Mouse (Mus musculus): ENCODE data around the gene Cep164. TPM values are rescaled to one million over a fixed set of nuclear protein-coding genes. Genes with fewer than 3 reads are reported as not detected.
A peak's percentile ranks its signal among the peaks of the same experiment; 100 is the strongest.
"Not testable (repeated sequence)": the region's sequence is repeated elsewhere in the genome, so short reads cannot be mapped to it uniquely, and the experiment has no call there.

Cep164 gene
- polyA plus RNA-seq, 1 experiment from 2014 or later = 19.8 TPM

GRCm38 (mm10) chr9:45851330-45851729 lies 22.8 kb upstream of the Cep164 start:
- Histone ChIP-seq H3K4me3 (ENCODE audit: low read depth, low read length) (no peak overlapping the region), H3K27me3 (ENCODE audit: control insufficient read depth, insufficient read depth, low read length) (no peaks in the 10 kb centered on the region; the same call in 1 of the 2 replicates), H3K27ac (ENCODE audit: low read depth, low read length) (no peak overlapping the region), H3K4me2 (no peak overlapping the region), H3K9ac (ENCODE audit: low read depth, low read length) (0 out of 2 replicates have a peak overlapping the region, but pooled peaks have one; percentile 22), H3K4me1 (ENCODE audit: control insufficient read depth, insufficient read depth, low read length) (peaks cover 19% of the 10 kb centered on the region), H3K9me3 (replicated peaks; ENCODE audit: control insufficient read depth, low read length) (no peaks in the 10 kb centered on the region), H3K36me3 (ENCODE audit: control insufficient read depth, insufficient read depth, low read length) (no peaks in the 10 kb centered on the region; the same call in 1 of the 2 replicates)
- no peak for ATAC-seq (replicated peaks; ENCODE audit: insufficient number of reproducible peaks, low FRiP score, low TSS enrichment)
- WGBS (ENCODE audit: insufficient replicate concordance) = 57% methylated on average over 5 of the region's 5 CpGs

DNA sequence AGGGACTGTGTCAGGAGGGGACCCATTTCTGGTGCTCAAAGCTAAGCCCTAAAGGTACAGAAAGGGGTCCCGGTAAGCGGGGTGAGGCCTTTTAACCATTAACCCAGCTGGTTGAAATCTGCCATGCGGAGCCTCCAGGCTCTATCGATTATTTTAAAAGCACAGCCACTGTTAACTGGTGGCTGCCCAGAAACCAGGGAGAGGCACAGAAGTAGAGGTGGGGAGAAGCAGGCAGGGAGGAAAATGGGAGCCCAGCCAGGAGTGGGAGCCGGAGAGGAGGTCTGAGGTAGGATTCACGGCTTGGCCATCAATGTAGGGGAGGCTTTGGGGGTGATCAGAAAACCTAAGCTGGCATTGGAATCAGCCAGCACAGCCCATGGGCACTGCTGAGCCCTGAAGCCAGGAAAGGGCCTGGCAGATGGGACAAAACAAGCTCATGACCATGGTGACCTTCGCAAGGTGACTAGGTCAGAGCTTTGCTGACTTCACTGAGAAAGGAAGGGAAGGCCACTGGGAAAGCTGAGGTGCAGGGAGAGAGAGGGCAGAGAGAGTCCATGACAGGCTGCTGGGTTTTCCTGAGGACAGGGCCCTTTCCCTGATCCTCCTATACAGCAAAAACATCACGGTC lies 22.2 kb upstream of the Cep164 start:
- 75% methylated on average over 8 of the region's 8 CpGs for WGBS (ENCODE audit: insufficient replicate concordance)

DNA sequence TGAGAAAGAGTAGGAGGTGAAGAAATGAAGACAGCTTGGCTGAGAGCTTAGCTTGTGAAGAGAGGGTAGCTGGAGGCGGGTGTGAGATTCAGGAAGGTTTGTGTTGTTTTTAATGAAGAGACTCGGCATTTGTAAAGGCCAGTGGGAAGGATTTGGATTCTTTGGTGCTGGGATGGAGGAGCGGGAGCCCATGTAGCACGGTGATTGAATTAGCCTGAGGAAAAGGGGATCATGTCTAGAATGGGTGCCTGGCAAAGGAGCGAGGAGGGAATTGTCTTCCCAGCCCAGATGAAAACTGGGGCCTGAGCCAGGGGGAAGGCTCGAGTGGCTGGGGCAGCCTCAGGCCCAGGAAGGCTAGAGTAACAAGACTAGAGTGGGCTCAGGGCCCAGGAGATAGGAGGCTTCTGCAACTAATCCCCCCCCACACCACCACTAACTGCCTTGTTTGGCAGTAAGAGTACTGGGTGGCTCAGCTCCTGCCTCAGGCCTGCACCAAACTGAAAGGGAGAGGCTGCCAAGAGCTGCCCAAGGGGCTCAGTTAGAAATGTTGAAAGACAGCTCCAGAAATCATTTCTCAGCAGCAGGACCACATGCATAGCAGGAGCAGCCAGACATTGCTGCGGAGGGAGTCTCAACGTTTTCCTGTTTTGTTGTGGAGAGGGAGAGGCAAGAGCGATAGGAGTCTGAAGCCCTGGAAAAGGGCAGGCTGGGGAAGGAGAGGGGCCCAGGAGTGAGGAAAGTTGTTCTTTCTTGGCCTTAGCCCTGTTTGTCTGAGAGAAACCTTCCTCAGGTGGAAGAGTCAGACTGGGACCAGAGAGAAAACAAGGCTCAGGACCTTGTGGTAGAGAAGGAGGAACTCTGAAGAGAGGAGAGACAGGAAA lies 21.3 kb upstream of the Cep164 start:
- Histone ChIP-seq H3K9ac (ENCODE audit: low read depth, low read length) (peak overlapping the region; percentile 39; the same call in 1 of the 2 replicates), H3K36me3 (ENCODE audit: control insufficient read depth, insufficient read depth, low read length) (no peaks in the 10 kb centered on the region; the same call in 1 of the 2 replicates), H3K4me1 (ENCODE audit: control insufficient read depth, insufficient read depth, low read length) (peaks cover 19% of the 10 kb centered on the region), H3K27me3 (ENCODE audit: control insufficient read depth, insufficient read depth, low read length) (no peaks in the 10 kb centered on the region; the same call in 1 of the 2 replicates), H3K9me3 (replicated peaks; ENCODE audit: control insufficient read depth, low read length) (no peaks in the 10 kb centered on the region), H3K27ac (ENCODE audit: low read depth, low read length) (peak overlapping the region; percentile 69), H3K4me3 (ENCODE audit: low read depth, low read length) (no peak overlapping the region), H3K4me2 (no peak overlapping the region)
- no peak for ATAC-seq (replicated peaks; ENCODE audit: insufficient number of reproducible peaks, low FRiP score, low TSS enrichment)
- 61% methylated on average over 9 of the region's 9 CpGs for WGBS (ENCODE audit: insufficient replicate concordance)

More for the DNA sequence above, 22.2 kb upstream of the Cep164 start:
- H3K36me3 ChIP-seq (ENCODE audit: control insufficient read depth, insufficient read depth, low read length) = no peaks in the 10 kb centered on the region; the same call in 1 of the 2 replicates
- no peak overlapping the region for H3K9ac ChIP-seq (ENCODE audit: low read depth, low read length)
- H3K4me1 ChIP-seq (ENCODE audit: control insufficient read depth, insufficient read depth, low read length) = peaks cover 19% of the 10 kb centered on the region
- H3K9me3 ChIP-seq (replicated peaks; ENCODE audit: control insufficient read depth, low read length) = no peaks in the 10 kb centered on the region
- no peak overlapping the region for H3K4me2 ChIP-seq
- peak overlapping the region; percentile 69 for H3K27ac ChIP-seq (ENCODE audit: low read depth, low read length)
- H3K4me3 ChIP-seq (ENCODE audit: low read depth, low read length) = no peak overlapping the region
- H3K27me3 ChIP-seq (ENCODE audit: control insufficient read depth, insufficient read depth, low read length) = no peaks in the 10 kb centered on the region; the same call in 1 of the 2 replicates
- no peak for ATAC-seq (replicated peaks; ENCODE audit: insufficient number of reproducible peaks, low FRiP score, low TSS enrichment)

DNA sequence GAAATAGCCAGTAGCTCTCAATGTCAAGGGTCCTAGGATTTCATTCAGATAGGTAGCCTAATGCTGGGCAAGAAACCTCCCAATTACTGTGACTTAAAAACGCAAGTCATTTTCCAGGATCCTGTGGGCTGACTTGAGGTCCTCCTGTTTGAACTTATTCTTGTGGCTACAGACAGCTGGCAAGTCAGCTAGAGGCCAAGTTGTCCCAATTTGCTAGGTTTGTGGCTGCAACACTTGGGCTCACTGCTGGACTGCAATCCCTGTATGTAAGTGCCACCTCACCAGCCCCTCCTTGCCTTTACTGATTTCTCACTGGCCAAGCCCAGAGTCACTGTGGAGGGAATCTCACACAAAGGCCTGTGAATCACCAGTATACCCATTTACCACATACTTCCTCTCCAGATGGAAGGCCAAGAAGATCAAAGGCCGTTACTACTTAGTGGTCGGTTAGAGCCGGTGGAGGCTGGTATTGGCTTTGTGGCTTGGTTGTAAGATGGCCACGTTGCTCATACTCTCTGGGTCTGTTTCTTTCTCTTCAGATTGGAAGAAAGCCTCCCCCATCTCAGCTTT lies 18.5 kb upstream of the Cep164 start:
- WGBS (ENCODE audit: insufficient replicate concordance) = 80% methylated on average over 5 of the region's 5 CpGs
- no peaks in the 10 kb centered on the region; the same call in 1 of the 2 replicates for H3K36me3 ChIP-seq (ENCODE audit: control insufficient read depth, insufficient read depth, low read length)

GRCm38 (mm10) chr9:45846176-45846575 lies 17.7 kb upstream of the Cep164 start:
- H3K4me1 ChIP-seq (ENCODE audit: control insufficient read depth, insufficient read depth, low read length) = peaks cover 18% of the 10 kb centered on the region
- H3K27me3 ChIP-seq (ENCODE audit: control insufficient read depth, insufficient read depth, low read length); ATAC-seq (replicated peaks; ENCODE audit: insufficient number of reproducible peaks, low FRiP score, low TSS enrichment); H3K36me3 ChIP-seq (ENCODE audit: control insufficient read depth, insufficient read depth, low read length); H3K27ac ChIP-seq (ENCODE audit: low read depth, low read length); H3K4me2 ChIP-seq; H3K9me3 ChIP-seq (replicated peaks; ENCODE audit: control insufficient read depth, low read length); H3K4me3 ChIP-seq (ENCODE audit: low read depth, low read length); H3K9ac ChIP-seq (ENCODE audit: low read depth, low read length): not testable (repeated sequence)
- WGBS (ENCODE audit: insufficient replicate concordance) = 70% methylated on average over 2 of the region's 2 CpGs

More for the DNA sequence above, 18.5 kb upstream of the Cep164 start:
- no peaks in the 10 kb centered on the region for H3K9me3 ChIP-seq (replicated peaks; ENCODE audit: control insufficient read depth, low read length)
- no peak overlapping the region for H3K4me2 ChIP-seq
- H3K27me3 ChIP-seq (ENCODE audit: control insufficient read depth, insufficient read depth, low read length) = no peaks in the 10 kb centered on the region; the same call in 1 of the 2 replicates
- no peak overlapping the region for H3K4me3 ChIP-seq (ENCODE audit: low read depth, low read length)
- ATAC-seq (replicated peaks; ENCODE audit: insufficient number of reproducible peaks, low FRiP score, low TSS enrichment) = no peak
- H3K9ac ChIP-seq (ENCODE audit: low read depth, low read length) = no peak overlapping the region
- no peak overlapping the region for H3K27ac ChIP-seq (ENCODE audit: low read depth, low read length)
- H3K4me1 ChIP-seq (ENCODE audit: control insufficient read depth, insufficient read depth, low read length) = peaks cover 19% of the 10 kb centered on the region

- H3K4me2 ChIP-seq = no peak overlapping the region
- no peak overlapping the region for H3K27ac ChIP-seq (ENCODE audit: low read depth, low read length)
- no peaks in the 10 kb centered on the region for H3K9me3 ChIP-seq (replicated peaks; ENCODE audit: control insufficient read depth, low read length)
- ATAC-seq (replicated peaks; ENCODE audit: insufficient number of reproducible peaks, low FRiP score, low TSS enrichment) = no peak
- no peaks in the 10 kb centered on the region; the same call in 1 of the 2 replicates for H3K36me3 ChIP-seq (ENCODE audit: control insufficient read depth, insufficient read depth, low read length)
- no peaks in the 10 kb centered on the region; the same call in 1 of the 2 replicates for H3K27me3 ChIP-seq (ENCODE audit: control insufficient read depth, insufficient read depth, low read length)
- H3K9ac ChIP-seq (ENCODE audit: low read depth, low read length) = no peak overlapping the region
- WGBS (ENCODE audit: insufficient replicate concordance) = 91% methylated on average over 3 of the region's 3 CpGs
- H3K4me1 ChIP-seq (ENCODE audit: control insufficient read depth, insufficient read depth, low read length) = peaks cover 17% of the 10 kb centered on the region
- no peak overlapping the region for H3K4me3 ChIP-seq (ENCODE audit: low read depth, low read length)
These were observed 17.1 kb upstream of the Cep164 start for GRCm38 (mm10) chr9:45845541-45845940.

DNA sequence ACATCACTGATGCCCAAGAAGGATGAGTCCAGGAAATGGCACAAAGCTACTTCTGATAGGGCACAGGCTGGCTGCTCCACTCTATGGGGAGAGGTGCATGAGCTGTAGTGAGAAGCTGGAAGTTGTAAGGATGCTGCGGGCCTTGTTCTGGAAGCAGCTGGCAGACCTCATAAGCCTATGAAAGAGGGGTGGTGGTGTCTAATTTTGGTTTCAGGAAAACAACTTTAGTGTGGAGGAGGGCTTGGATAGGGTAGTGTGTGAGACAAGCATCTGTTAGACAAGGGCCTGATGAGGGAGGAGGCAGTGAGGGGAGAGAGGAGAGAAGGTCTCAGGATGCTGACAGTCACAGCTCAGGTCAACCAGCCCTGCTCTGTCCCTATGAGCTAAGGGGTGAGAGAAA lies 15.3 kb upstream of the Cep164 start:
- Histone ChIP-seq H3K4me2 (no peak overlapping the region), H3K27me3 (ENCODE audit: control insufficient read depth, insufficient read depth, low read length) (no peaks in the 10 kb centered on the region), H3K9me3 (replicated peaks; ENCODE audit: control insufficient read depth, low read length) (no peaks in the 10 kb centered on the region), H3K27ac (ENCODE audit: low read depth, low read length) (no peak overlapping the region), H3K36me3 (ENCODE audit: control insufficient read depth, insufficient read depth, low read length) (no peaks in the 10 kb centered on the region), H3K4me3 (ENCODE audit: low read depth, low read length) (no peak overlapping the region), H3K4me1 (ENCODE audit: control insufficient read depth, insufficient read depth, low read length) (peaks cover 19% of the 10 kb centered on the region), H3K9ac (ENCODE audit: low read depth, low read length) (no peak overlapping the region)
- 69% methylated on average over 1 of the region's 1 CpGs for WGBS (ENCODE audit: insufficient replicate concordance)
- ATAC-seq (replicated peaks; ENCODE audit: insufficient number of reproducible peaks, low FRiP score, low TSS enrichment) = no peak

- H3K27ac ChIP-seq (ENCODE audit: low read depth, low read length) = no peak overlapping the region
- ATAC-seq (replicated peaks; ENCODE audit: insufficient number of reproducible peaks, low FRiP score, low TSS enrichment) = no peak
- H3K4me1 ChIP-seq (ENCODE audit: control insufficient read depth, insufficient read depth, low read length) = peaks cover 19% of the 10 kb centered on the region
- no peak overlapping the region for H3K4me3 ChIP-seq (ENCODE audit: low read depth, low read length)
- no peak overlapping the region for H3K9ac ChIP-seq (ENCODE audit: low read depth, low read length)
- no peak overlapping the region for H3K4me2 ChIP-seq
- no peaks in the 10 kb centered on the region for H3K27me3 ChIP-seq (ENCODE audit: control insufficient read depth, insufficient read depth, low read length)
- WGBS (ENCODE audit: insufficient replicate concordance) = 83% methylated on average over 5 of the region's 5 CpGs
- H3K9me3 ChIP-seq (replicated peaks; ENCODE audit: control insufficient read depth, low read length) = no peaks in the 10 kb centered on the region
- H3K36me3 ChIP-seq (ENCODE audit: control insufficient read depth, insufficient read depth, low read length) = no peaks in the 10 kb centered on the region
These were observed 14.5 kb upstream of the Cep164 start for GRCm38 (mm10) chr9:45843007-45843406.

All from heart, embryonic 11.5 days (tissue).